Mouse (Mus musculus): Measurements from ENCODE around the gene Prkag2.

DNA sequence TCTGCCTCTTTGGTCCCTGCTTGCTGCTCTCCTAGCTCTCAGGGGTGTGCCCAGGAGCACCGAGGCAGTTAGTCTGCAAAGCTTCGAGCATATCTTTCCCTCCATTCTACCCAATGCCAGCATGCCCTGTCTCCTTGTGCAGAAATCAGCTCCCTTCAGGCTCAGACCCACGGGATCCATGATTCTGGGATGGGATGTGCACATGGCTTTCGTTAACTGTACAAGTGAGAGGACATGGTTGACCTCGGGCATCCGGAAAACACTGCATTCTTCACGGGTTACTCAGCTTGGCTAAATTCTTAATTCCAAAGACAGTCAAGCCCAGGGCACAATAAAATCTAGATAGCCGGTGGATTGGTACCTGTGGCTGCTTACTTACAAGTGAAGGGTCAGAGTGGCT, 213.2 kb downstream of the Prkag2 start:
- TF ChIP-seq CTCF (IDR thresholded peaks at IDR 0.05; ENCODE audit: control insufficient read depth, insufficient read depth, low read length) = no peak
- no peak for TF ChIP-seq POLR2A (IDR thresholded peaks at IDR 0.05; ENCODE audit: borderline replicate concordance, control insufficient read depth, low read depth, low read length)

Data from bone marrow, adult 2 months (tissue).